Mouse (Mus musculus): ENCODE results near the gene Tas2r126.
"Not testable (repeated sequence)": the region's sequence is repeated elsewhere in the genome, so short reads cannot be mapped to it uniquely, and the experiment has no call there.

The Tas2r126 gene

GRCm38 (mm10) chr6:42434446-42434845, at the start of gene Tas2r126:
TSS of gene Tas2r126 (plus strand) at chr6:42434535.
- in situ Hi-C loops (cut with MseI, MboI), result no loop called here

GRCm38 (mm10) chr6:42385635-42386034, 48.7 kb upstream of the Tas2r126 start:
- in situ Hi-C loops (cut with MseI, MboI), result loop anchor here in 1 of 2 experiments (10.0 kb wide), 1 partner anchor 199 kb away; no protein-coding TSS in a partner anchor

GRCm38 (mm10) chr6:42391796-42392330, 42.5 kb upstream of the Tas2r126 start:
- in situ Hi-C loops (cut with MseI, MboI), result no loop called here

- in situ Hi-C loops (cut with MseI, MboI), result no loop called here
These were observed 38.1 kb upstream of the Tas2r126 start for GRCm38 (mm10) chr6:42395960-42396809.

GRCm38 (mm10) chr6:42397041-42397657, 37.2 kb upstream of the Tas2r126 start:
- in situ Hi-C loops (cut with MseI, MboI), result no loop called here

GRCm38 (mm10) chr6:42398285-42398684, 36.0 kb upstream of the Tas2r126 start:
- in situ Hi-C loops (cut with MseI, MboI), result no loop called here

GRCm38 (mm10) chr6:42398998-42399397, 35.3 kb upstream of the Tas2r126 start:
- in situ Hi-C loops (cut with MseI, MboI), result no loop called here

GRCm38 (mm10) chr6:42399938-42400337, 34.4 kb upstream of the Tas2r126 start, which contains the start of gene Tas2r143:
TSS of gene Tas2r143 (plus strand) at chr6:42400238.
- in situ Hi-C loops (cut with MseI, MboI), result no loop called here

GRCm38 (mm10) chr6:42405134-42405533, 29.2 kb upstream of the Tas2r126 start, which contains the start of gene Tas2r135:
TSS of gene Tas2r135 (plus strand) at chr6:42405434.
- in situ Hi-C loops (cut with MseI, MboI), result no loop called here

- in situ Hi-C loops (cut with MseI, MboI), result no loop called here
These were observed 14.9 kb upstream of the Tas2r126 start for GRCm38 (mm10) chr6:42419443-42419842.

- in situ Hi-C loops (cut with MseI, MboI), result no loop called here
These were observed 12.9 kb upstream of the Tas2r126 start for GRCm38 (mm10) chr6:42421439-42421838.

GRCm38 (mm10) chr6:42424472-42424871, 9.9 kb upstream of the Tas2r126 start:
- in situ Hi-C loops (cut with MseI, MboI), result no loop called here

GRCm38 (mm10) chr6:42426337-42426736, 8.0 kb upstream of the Tas2r126 start:
- in situ Hi-C loops (cut with MseI, MboI), result no loop called here

GRCm38 (mm10) chr6:42433554-42433953, 781 bp upstream of the Tas2r126 start:
- in situ Hi-C loops (cut with MseI, MboI), result no loop called here

- in situ Hi-C loops (cut with MseI, MboI), result no loop called here
These were observed 1.2 kb downstream of the Tas2r126 start for GRCm38 (mm10) chr6:42435490-42435889.

GRCm38 (mm10) chr6:42441395-42441794, 7.1 kb downstream of the Tas2r126 start:
- in situ Hi-C loops (cut with MseI, MboI), result no loop called here

- in situ Hi-C loops (cut with MseI, MboI), result no loop called here
These were observed 10.2 kb downstream of the Tas2r126 start for GRCm38 (mm10) chr6:42444491-42444890.

GRCm38 (mm10) chr6:42447381-42447780, 13.0 kb downstream of the Tas2r126 start:
- in situ Hi-C loops (cut with MseI, MboI), result no loop called here

GRCm38 (mm10) chr6:42465096-42465495, 30.8 kb downstream of the Tas2r126 start, which contains the start of gene Olfr458:
TSS of gene Olfr458 (minus strand) at chr6:42465196.
- in situ Hi-C loops (cut with MseI, MboI), result no loop called here

- in situ Hi-C loops (cut with MseI, MboI), result no loop called here
These were observed 36.2 kb downstream of the Tas2r126 start for GRCm38 (mm10) chr6:42470542-42470941.

- in situ Hi-C loops (cut with MseI, MboI), result not testable (repeated sequence)
These were observed 37.0 kb downstream of the Tas2r126 start for GRCm38 (mm10) chr6:42471298-42471697.

GRCm38 (mm10) chr6:42476235-42476634, 41.9 kb downstream of the Tas2r126 start, which contains the start of gene Olfr457:
TSS of gene Olfr457 (minus strand) at chr6:42476335.
- in situ Hi-C loops (cut with MseI, MboI), result no loop called here

Data from mouse trophoblast stem cell (cell line).